Mouse (Mus musculus): ENCODE data around the gene Il2rb. TPM values are rescaled to one million over a fixed set of nuclear protein-coding genes. Genes with fewer than 3 reads are reported as not detected.

The Il2rb gene
- total RNA-seq, 2 experiments from 2014 or later = not detected

DNA sequence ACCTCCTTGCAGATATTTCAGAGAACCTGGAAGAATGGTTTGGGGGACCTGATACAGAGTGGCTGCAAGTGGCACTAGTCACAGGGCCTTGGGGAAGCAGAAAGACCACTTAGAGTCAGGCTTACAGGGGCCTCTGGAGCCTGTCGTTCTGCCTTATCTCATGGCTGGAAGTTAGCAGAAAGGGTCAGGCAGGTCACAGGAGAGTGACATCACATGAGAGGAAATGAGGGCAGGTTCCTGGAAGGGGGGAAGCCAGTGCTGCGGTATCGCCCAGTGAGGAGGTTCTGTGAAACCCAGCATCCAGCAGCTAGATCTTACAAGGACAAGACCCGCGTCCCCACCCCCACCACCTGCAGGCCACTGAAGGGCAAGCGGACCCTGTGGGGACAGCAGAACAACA, 45.9 kb downstream of the Il2rb start:
- DNase-seq (ENCODE audit: low spot score) = no peak

DNA sequence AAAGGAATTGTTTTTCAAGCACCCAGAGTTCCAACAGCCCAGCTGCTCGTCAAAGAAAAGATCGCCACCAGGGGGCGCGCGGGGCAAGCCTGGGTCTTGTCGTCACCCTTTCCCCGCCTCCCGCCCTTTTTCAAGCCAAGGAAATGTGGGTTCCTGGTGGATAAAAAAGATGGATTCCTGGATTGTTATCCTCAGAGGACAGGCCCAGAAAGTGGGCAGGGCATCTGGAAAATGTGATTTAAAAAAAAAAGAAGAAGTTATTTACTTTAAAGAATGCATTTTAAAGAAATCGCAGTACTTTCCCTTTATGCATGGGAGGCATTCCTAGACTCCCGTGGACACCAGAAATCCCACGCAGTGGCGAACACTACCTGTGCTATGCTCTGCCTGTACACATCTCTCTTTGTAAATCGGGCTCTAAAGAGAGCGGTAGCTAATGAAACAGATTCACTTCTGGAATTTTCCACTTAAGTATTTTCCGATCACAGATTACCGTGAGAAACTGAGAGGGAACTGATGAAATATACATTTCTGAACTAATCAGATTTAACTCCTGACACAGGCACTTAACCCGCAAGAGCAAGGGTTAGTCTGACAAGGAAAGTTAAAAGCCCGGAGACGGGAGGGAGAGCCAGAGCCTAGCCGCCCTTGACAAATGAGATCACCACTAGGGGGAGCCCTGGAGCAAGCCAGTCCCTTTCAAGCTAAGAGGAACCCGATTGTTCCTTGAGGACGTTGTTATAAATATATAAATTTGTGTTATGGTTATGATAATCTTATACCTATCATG, 47.1 kb downstream of the Il2rb start:
- DNase-seq (ENCODE audit: low spot score) = peak; percentile 94

DNA sequence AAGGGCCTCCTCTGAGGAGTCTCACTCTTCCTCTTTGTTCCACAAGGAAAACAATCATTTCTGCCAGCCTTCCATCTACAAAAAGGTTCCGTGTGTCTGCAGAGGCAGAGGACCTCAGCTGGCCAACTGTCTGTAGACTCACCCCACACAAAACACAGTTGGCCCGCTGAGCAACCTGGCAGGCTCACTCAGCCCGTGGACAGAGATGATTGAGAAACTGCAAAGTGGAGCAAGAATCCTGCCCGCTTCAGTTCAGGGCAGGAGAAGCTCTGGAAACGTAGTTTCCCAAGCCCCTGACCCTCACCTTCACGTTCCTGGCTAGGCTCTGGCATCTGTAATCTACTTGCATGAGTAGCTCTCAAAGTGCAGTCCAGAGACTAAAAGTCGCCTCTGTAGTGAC, 48.0 kb downstream of the Il2rb start:
- no peak for DNase-seq (ENCODE audit: low spot score)

DNA sequence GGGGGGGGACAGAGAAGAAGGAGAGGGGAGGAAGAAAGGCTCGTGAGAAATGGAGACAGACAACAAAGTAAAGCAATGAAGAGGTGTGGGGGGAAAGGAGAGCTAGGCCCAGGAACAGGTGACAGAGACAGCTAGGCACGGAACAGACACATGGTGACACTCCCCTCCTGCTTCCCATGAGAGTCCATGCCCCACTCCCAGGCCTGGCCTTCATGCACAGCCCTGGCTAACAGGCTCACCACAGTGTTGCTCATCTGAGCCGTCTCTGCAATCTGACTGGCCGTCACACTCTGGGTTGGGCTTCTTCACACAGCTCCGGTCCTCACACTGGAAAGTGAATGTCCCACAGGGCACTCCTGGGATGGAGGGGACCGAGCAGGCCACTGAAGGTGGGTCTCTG, 51.2 kb downstream of the Il2rb start:
- no peak for DNase-seq (ENCODE audit: low spot score)

DNA sequence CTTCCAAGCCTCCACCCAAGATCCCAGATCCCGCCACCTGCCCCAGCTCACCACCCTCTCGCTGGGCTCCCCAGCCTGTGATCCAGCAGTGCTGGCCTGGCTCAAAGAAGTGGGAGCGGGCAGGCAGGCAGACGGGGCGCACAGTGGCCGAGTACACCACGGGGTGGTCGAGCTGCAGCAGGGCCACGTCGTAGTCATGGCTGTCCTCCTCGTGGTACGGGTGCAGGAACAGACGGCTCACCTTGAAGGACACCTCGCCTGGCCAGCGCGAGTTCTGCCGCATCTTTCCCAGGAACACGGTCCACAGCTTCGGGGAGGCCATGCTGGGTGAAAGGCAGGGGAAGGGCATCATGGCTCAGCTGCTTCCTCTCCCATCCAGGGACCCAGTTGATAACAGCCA, 52.8 kb downstream of the Il2rb start:
- no peak for DNase-seq (ENCODE audit: low spot score)

GRCm38 (mm10) chr15:78438973-78439372, 56.1 kb downstream of the Il2rb start:
- DNase-seq (ENCODE audit: low spot score) = no peak

- DNase-seq (ENCODE audit: low spot score) = no peak
These were observed 56.6 kb downstream of the Il2rb start for GRCm38 (mm10) chr15:78438505-78438904.

DNA sequence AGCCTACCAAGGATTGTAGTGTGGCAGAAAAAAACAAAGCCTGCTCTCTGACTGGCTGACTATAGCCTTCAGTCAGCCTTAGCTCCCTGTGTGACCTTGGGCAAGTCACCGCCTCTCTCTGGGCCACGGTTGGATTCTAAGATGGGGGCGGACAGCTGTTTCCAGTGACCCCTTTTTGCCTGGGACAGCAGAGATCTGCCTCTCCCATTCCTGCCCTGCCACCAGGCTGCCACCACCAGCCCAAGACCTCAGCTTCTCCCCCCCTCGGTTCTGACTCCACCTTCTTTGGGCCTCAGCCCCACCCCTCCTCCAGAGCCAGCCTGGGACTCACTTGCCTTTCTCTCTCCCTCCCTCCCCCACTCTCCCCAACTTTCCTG, 57.1 kb downstream of the Il2rb start:
- DNase-seq (ENCODE audit: low spot score) = no peak

DNA sequence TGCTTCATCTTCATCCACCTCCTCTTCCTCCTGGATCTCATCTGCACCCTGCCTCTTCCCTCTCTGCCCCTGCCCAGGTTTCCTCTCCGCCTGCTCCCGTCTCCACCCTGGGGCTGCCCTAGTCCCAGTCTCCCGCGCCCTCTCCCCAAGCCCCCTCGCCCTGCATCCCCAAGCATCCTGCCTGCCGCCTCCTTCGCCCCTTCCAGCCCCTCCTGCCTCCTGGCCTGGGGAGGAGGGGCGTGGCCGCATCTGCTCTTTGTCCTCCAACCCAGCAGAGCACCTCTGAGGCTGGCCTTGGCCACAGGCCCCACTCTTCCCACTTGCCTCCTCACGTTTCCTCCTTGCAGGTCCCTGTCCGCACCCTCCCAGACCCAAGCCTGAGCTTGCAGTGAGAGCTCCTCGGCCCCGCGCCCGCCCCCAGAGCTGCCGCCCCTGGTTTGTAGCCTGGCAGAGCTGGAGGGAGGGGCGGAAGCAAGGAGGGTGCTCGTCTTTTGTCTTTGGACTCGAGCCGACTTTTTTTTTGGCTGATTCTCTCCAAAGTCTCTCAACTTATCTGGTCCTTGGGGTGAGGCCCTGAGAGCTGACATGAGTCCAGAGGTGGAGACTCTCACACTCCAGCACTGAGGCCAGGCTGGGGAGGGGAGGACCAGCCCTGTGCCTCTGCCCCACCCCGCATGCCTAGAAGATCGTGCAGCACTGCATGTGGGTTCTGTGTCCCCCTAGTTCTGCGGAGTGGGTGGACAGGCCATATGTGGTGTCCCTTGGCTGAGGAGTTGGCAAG, 57.6 kb downstream of the Il2rb start:
- peak; percentile 58 for DNase-seq (ENCODE audit: low spot score)

- peak; percentile 81 for DNase-seq (ENCODE audit: low spot score)
These were observed 58.5 kb downstream of the Il2rb start for GRCm38 (mm10) chr15:78436380-78437192.

- no peak for DNase-seq (ENCODE audit: low spot score)
These were observed 59.4 kb downstream of the Il2rb start for GRCm38 (mm10) chr15:78435681-78436080.

- no peak for DNase-seq (ENCODE audit: low spot score)
These were observed 60.1 kb downstream of the Il2rb start for GRCm38 (mm10) chr15:78434896-78435520.

GRCm38 (mm10) chr15:78431541-78432121, 63.4 kb downstream of the Il2rb start:
- DNase-seq (ENCODE audit: low spot score) = no peak

- no peak for DNase-seq (ENCODE audit: low spot score)
These were observed 64.2 kb downstream of the Il2rb start for GRCm38 (mm10) chr15:78430874-78431273.

GRCm38 (mm10) chr15:78429871-78430622, 65.0 kb downstream of the Il2rb start:
- DNase-seq (ENCODE audit: low spot score) = no peak

Other genes with a start within 250 kb of the Il2rb start
- gene Csf2rb2, start 189.6 kb downstream of the Il2rb start, total RNA-seq (2021) = 1 to 10 TPM in 1 of 2 experiments, under 1 TPM in 1; 0.82 to 1.2 TPM
- 1 to 10 TPM; 1.6 to 1.7 TPM for gene Csf2rb, start 169.5 kb downstream of the Il2rb start, total RNA-seq (2021)
- gene Tex33, start 99.4 kb downstream of the Il2rb start, total RNA-seq (2021) = not detected
- 10 to 100 TPM; 21.7 to 24.2 TPM for gene Tst, start 89.4 kb downstream of the Il2rb start, total RNA-seq (2021)
- gene Mpst, start 88.9 kb downstream of the Il2rb start, total RNA-seq (2021) = 10 to 100 TPM; 56.5 to 65.3 TPM
- 10 to 100 TPM in 1 of 2 experiments, 1 to 10 TPM in 1; 8.4 to 13.9 TPM for gene Kctd17, start 66.7 kb downstream of the Il2rb start, total RNA-seq (2021)
- under 1 TPM in 1 of 2 experiments, not detected in 1; 0.17 TPM for gene Tmprss6, start 26.6 kb downstream of the Il2rb start, total RNA-seq (2021)
- 1 to 10 TPM; 1.0 to 2.4 TPM for gene C1qtnf6, start 36.1 kb upstream of the Il2rb start, total RNA-seq (2021)
- not detected for gene Sstr3, start 49.4 kb upstream of the Il2rb start, total RNA-seq (2021)
- 1 to 10 TPM in 1 of 2 experiments, under 1 TPM in 1; 0.96 to 1.8 TPM for gene Rac2, start 77.5 kb upstream of the Il2rb start, total RNA-seq (2021)
- gene Cyth4, start 101.8 kb upstream of the Il2rb start, total RNA-seq (2021) = 1 to 10 TPM in 1 of 2 experiments, under 1 TPM in 1; 0.82 to 2.3 TPM
- under 1 TPM; 0.02 to 0.05 TPM for gene Elfn2, start 223.5 kb upstream of the Il2rb start, total RNA-seq (2021)